Mouse (Mus musculus): ENCODE measurements around the gene Mtus2.

Gene Mtus2

DNA sequence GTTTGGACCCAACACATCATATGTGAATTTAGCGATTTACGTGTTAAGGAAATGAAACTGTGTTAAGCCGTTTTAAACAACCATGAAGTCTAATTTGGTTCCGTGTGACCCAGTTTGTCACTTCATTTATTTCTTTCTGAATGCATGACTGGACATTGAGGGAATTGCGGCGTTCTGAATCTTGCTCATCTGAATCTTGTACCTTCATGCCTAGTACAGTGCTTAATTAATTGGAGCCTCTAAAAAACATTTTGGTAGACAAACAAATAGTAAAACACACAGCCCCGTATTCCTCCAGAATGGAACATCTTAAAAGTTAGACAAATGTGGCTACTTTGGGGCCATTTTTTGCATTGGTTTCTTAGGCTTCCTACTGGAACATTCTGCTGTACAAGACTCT, 84.5 kb downstream of the Mtus2 start:
- DNase-seq (ENCODE audit: low spot score in 2 of 2): no peak

- DNase-seq (ENCODE audit: low spot score in 2 of 2): no peak
Observed at GRCm38 (mm10) chr5:148048200-148048599, 91.1 kb downstream of the Mtus2 start.

DNA sequence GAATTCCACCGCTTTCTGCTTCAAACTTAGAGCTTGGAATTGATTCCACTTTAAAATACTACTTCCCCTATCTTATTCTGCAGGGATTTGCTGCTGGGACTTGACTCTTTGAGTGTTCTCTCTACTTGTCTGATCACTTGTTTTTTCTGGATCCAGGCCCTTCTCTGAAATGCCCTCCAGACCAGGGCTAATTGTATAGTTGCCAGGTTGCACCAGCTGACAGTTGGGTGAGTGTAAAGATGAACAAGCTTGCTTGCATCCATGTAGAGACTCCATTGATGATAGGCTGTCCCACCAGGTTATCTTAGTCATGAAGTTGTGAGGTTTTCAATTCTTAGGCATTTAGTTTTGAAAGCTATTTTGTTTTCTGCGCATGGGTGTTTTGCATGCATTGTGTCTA, 92.2 kb downstream of the Mtus2 start:
- no peak for DNase-seq (ENCODE audit: low spot score in 2 of 2)

- peak; percentile 51 to 58 for DNase-seq (ENCODE audit: low spot score in 2 of 2)
Observed at GRCm38 (mm10) chr5:148052846-148053608, 95.9 kb downstream of the Mtus2 start.

DNA sequence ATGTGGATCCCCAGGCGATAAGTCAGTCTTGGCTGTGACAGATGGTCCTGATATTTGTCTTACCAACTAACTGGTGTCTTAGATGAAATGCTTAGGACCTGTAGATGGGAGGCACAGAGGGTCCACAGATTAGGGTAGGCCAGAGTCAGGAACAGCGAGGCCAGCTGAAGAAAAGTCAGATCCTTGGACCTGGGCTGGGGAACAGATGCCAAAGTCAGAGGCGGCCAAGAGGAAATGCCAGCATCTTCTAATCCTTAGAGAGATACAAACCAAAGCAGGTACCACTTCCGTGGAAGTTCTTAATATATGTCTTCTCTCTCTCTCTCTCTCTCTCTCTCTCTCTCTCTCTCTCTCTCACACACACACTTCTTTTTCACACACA, 96.5 kb downstream of the Mtus2 start:
- no peak for DNase-seq (ENCODE audit: low spot score in 2 of 2)

GRCm38 (mm10) chr5:148056831-148057230, 99.7 kb downstream of the Mtus2 start:
- DNase-seq (ENCODE audit: low spot score in 2 of 2): no peak

DNA sequence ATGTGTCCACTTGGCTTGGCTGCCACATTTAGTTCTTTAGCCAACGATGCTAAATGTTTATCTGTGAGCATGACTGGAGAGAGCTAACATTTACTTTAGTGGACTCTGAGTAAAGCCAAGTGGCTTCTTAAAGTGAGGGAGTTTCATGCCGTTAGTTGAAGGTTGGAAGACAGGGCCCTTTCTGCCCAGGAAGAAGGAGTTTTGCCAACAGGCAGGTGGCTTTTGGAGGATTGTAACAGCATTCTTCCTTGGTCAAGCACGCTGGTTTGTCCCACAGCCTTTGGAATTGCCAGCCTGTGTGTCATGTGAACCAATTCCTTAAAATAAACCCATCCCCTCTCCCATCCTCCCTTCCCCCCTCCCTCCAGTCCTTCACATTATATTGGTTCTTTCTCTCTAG, 100.3 kb downstream of the Mtus2 start:
- no peak for DNase-seq (ENCODE audit: low spot score in 2 of 2)

- no peak for DNase-seq (ENCODE audit: low spot score in 2 of 2)
Observed at GRCm38 (mm10) chr5:148059339-148059738, 102.2 kb downstream of the Mtus2 start.

DNA sequence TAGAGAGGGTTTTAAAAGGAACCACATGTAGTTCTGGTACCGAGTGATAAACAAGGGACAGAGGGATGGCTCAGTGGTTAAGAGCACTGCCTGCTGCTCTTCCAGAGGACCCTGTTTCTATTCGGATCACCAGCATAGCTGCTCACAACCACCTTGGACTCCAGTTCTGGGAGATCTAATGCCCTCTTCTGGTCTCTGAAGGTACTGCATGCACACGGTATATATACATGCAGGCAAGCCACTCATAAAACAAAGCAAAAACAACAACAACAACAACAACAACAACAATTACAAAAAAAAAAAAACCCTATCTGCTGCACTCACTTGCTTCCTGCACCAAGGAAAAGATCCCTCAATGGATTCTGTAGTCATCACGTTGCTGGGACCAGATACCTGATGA, 104.7 kb downstream of the Mtus2 start:
- no peak for DNase-seq (ENCODE audit: low spot score in 2 of 2)

GRCm38 (mm10) chr5:148063745-148064144, 106.6 kb downstream of the Mtus2 start:
- DNase-seq (ENCODE audit: low spot score in 2 of 2): no peak

DNA sequence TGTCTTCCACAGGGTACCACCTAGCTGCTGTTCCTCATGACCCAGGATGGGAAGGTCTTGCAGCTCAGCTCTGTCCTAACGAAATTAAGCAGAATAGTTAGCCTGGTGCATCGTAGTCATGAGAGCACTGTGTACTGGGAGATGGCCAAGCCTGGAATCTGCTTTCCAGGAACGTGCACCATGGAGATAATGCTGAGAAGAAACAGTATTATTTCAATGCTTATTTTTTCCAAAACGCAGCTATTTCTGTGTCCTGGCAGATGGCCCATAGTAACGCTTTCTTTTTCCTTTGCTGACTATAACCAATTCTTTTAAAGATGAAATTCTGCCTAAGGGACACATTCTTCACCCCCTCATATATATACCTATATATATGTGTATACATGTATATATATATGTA, 108.1 kb downstream of the Mtus2 start:
- DNase-seq (ENCODE audit: low spot score in 2 of 2): peak; percentile 63 to 74

- DNase-seq (ENCODE audit: low spot score in 2 of 2): no peak
Observed at GRCm38 (mm10) chr5:148069909-148070308, 112.8 kb downstream of the Mtus2 start.

DNA sequence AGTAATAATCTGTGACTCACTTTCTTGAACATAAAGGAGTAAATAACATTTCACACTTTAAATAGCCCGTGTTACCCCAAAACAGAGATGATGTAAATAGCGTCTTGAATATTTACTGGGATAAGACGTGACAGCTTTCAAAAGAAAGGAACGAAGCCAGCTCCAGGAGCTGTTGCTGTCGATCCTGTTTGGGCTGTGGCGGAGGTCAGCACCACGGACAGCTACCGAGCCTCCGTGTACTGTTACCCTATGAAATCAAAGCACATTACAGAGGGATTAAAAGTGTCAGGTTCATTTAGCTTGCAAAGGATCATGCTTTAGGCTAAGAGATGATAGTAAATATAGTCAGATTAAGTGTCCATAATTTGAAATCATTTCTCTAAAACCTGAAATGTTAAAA, 114.7 kb downstream of the Mtus2 start:
- no peak for DNase-seq (ENCODE audit: low spot score in 2 of 2)

GRCm38 (mm10) chr5:148073461-148073860, 116.3 kb downstream of the Mtus2 start:
- DNase-seq (ENCODE audit: low spot score in 2 of 2): no peak

- no peak for DNase-seq (ENCODE audit: low spot score in 2 of 2)
Observed at GRCm38 (mm10) chr5:148079732-148080131, 122.6 kb downstream of the Mtus2 start.

- no peak for DNase-seq (ENCODE audit: low spot score in 2 of 2)
Observed at GRCm38 (mm10) chr5:148083541-148083940, 126.4 kb downstream of the Mtus2 start.

DNA sequence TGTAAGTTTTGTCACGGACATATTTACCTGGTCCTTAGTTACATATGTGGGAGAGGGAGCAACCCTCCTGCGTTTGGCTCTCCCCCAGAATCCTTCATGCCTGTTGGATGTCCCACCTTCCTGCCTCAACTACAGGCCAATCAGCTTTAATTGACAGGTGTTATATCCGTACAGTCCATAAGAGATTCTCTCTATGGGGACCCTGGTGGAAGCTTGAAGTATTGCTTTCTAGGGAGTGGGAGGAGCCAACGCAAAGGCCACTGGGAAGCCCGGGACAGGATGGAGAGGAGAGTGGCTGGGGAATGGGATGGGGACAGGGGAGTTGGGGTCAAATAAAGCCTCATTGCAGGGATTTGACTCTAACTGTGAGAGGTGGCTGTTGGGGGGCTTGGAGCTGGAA, 127.6 kb downstream of the Mtus2 start:
- DNase-seq (ENCODE audit: low spot score in 2 of 2): no peak

DNA sequence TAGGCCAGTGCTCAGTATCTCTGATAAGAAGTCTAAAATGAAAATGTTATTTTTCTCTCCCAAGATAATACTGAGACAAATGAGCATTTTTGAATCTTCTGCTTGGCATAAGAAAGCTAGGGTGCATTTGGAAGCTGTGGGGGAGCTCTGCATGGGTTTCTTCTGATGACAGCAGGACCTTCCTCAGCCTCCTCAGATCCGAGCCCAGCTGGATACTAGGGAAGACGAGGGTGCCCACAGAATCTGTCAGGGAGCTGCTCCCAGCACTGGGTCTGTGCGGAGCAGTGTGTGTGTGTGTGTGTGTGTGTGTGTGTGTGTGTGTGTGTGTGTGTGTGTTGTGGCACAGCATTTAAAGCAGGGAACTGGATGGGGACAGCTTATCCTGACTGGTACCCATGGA, 130.7 kb downstream of the Mtus2 start:
- DNase-seq (ENCODE audit: low spot score in 2 of 2): peak in 1 of 2 experiments; percentile 39

DNA sequence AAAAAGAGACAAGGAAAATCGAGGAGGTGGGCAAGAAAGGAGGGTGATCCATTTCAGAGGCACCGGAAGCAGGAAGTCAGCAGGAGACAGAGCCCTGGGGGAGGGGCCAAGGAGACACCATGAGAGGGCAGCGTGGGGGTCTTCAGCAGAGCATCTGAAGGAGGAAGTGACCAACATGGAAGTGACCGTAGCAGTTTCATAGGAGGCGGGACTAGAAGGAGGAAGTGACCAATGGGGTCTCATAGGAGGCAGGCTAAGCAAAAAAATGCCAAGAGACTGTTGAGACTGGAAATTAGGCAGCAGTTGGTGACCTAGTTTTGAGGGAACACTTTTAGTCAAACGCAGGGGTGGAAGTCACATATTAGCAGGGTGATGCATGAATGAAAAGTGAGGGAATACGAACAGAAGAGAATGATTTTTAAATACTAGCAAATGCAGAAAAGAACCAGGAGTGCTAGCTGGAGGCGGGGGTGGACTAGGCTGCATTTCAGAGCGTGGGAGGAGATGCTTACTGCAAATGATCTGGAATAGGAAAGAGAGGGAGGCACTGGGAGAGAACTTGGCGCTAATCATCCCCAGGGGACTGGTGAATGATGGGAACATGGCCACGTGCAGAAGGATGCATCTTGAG, 133.2 kb downstream of the Mtus2 start:
- DNase-seq (ENCODE audit: low spot score in 2 of 2): peak; percentile 64 to 72

DNA sequence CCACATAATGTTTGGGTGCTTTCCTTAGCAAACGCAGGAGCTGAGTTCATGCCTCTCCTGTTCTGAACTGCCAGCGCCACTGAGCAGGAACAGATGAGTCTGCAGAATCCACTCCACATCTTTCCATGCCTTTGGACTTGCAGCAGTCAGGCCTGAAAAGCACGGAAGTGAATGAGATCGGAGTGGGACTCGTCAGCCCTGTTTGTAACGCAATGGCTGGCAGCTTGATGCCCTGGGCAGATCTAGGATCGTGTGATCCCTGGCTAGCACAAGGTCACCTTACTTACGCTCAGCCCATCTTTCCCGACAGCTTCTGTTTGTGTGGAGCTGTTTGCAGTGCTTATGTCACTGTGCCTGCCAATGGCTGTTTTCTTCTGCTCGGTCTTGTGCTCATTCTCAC, 137.5 kb downstream of the Mtus2 start:
- no peak for DNase-seq (ENCODE audit: low spot score in 2 of 2)

DNA sequence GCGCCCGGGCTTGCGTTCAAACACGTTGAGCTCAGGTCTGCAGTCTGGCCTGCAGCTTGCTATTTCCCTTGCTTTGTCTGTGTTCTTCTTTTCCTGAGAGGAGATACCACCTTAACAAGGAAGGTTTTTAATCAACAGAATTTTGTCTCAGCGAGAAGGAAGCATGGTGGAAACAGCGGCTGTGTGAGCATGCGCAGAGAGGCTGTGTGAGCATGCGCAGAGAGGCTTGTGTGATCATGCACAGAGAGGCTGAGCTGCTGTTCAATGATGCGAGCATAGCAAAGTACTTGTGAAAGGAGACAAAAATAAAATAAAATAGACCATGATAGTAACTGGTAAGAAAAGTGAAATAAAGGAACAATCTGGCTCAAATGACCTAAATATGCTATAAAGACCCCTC, 142.2 kb downstream of the Mtus2 start:
- no peak for DNase-seq (ENCODE audit: low spot score in 2 of 2)

GRCm38 (mm10) chr5:148107324-148107723, 150.2 kb downstream of the Mtus2 start:
- DNase-seq (ENCODE audit: low spot score in 2 of 2): no peak

DNA sequence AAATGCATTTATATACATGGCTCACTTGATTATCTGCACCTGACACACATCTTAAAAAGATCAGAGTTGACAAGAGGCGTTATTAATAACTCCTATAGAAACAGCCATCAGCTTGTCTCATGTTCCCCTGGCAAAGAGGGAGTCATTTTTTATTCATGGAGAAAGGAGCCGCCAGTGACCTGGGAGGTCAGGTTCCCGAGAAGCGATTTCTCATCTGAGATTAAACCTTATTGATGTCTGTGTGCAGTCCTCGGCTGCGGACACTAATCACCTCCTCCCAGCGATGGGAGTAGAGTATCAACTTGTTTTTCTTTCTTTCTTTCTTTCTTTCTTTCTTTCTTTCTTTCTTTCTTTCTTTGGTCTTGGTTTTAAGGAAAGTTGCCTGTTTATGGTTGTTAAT, 150.8 kb downstream of the Mtus2 start:
- DNase-seq (ENCODE audit: low spot score in 2 of 2): no peak

GRCm38 (mm10) chr5:148108314-148108713, 151.2 kb downstream of the Mtus2 start:
- no peak for DNase-seq (ENCODE audit: low spot score in 2 of 2)

Data from right cerebral cortex, postnatal 10 days (tissue).